Mouse (Mus musculus): ENCODE results near the gene C87499. TPM values are rescaled to one million over a fixed set of nuclear protein-coding genes. Genes with fewer than 3 reads are reported as not detected.

Gene C87499
- not detected for polyA plus RNA-seq (2012; fragmentation: generic; extraction: Trizol)

DNA sequence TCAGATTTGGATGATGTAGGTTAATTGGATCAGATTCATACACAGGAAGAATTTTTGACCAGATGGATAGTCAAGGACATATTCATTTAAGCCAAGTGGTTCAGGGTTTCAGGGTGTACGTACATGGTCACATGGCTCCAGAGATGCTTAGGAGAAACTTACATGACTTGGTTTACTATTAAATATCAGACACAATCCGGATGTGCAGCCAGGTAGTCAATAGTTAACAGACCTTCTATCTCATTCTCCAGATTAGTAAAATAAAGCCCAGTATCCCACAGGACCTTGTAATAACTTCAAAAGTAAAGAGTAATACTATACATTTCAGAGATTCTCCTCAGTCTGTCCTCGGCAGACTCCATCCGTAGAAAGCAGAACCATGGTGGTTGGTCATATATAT, at the start of gene C87499:
C87499 (minus strand) TSS at position 101 of the 400 bp plus-strand sequence.

GRCm38 (mm10) chr4:88683812-88684211, 49.6 kb upstream of the C87499 start, which contains the start of gene Ifna2:
Gene Ifna2 (minus strand): TSS chr4:88683912.

DNA sequence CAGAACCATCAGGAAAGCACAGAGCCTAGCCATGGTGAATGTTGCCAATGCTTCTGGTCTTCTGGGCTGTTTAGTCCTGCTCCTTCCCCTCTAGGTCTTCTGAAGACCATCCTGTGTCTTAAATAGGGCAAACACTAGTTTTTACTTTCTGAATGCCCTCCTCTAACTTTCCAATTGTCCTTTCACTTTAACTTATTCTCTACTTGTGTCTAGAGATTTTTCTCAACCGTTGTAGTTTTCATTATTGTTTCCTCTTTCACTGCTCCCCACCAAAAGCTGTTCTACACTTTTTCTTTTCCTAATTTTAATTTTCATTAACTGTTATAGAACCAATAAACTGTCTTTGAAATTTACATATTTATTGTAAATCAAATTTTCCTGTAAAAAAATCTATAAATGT, 42.6 kb upstream of the C87499 start, which contains the start of gene Ifna16:
Ifna16 (minus strand) TSS at position 101 of the 400 bp plus-strand sequence.

GRCm38 (mm10) chr4:88644359-88644758, 10.1 kb upstream of the C87499 start, which contains the start of gene Ifna13:
Gene Ifna13 (minus strand): TSS chr4:88644459.

GRCm38 (mm10) chr4:88603276-88603675, 30.9 kb downstream of the C87499 start, which contains the start of gene Ifna12:
Gene Ifna12 (minus strand): TSS chr4:88603376.

GRCm38 (mm10) chr4:88592285-88592684, 41.9 kb downstream of the C87499 start, which contains the start of gene Ifna9:
Gene Ifna9 (minus strand): TSS chr4:88592385.

Other genes starting within 250 kb of the C87499 start
- 10 to 100 TPM in 1 of 2 experiments, 1 to 10 TPM in 1; 2.9 to 11.5 TPM for gene Hacd4, start 195.5 kb downstream of the C87499 start, polyA plus RNA-seq (2012; fragmentation: generic; extraction: Trizol)
- gene Ifnb1, start 111.6 kb downstream of the C87499 start, polyA plus RNA-seq (2012; fragmentation: generic; extraction: Trizol), result not detected
- not detected for gene Ifna15, start 76.2 kb downstream of the C87499 start, polyA plus RNA-seq (2012; fragmentation: generic; extraction: Trizol)
- gene Ifna14, start 62.6 kb downstream of the C87499 start, polyA plus RNA-seq (2012; fragmentation: generic; extraction: Trizol), result not detected
- gene Ifna9, start 42.0 kb downstream of the C87499 start, polyA plus RNA-seq (2012; fragmentation: generic; extraction: Trizol), result not detected
- not detected for gene Ifna12, start 31.0 kb downstream of the C87499 start, polyA plus RNA-seq (2012; fragmentation: generic; extraction: Trizol)
- not detected for gene Ifna13, start 10.0 kb upstream of the C87499 start, polyA plus RNA-seq (2012; fragmentation: generic; extraction: Trizol)
- gene Ifna16, start 42.5 kb upstream of the C87499 start, polyA plus RNA-seq (2012; fragmentation: generic; extraction: Trizol), result not detected
- not detected for gene Ifna2, start 49.5 kb upstream of the C87499 start, polyA plus RNA-seq (2012; fragmentation: generic; extraction: Trizol)
- under 1 TPM in 1 of 2 experiments, not detected in 1; 0.05 TPM for gene Ifnab, start 56.9 kb upstream of the C87499 start, polyA plus RNA-seq (2012; fragmentation: generic; extraction: Trizol)
- 1 to 10 TPM in 1 of 2 experiments, under 1 TPM in 1; 0.08 to 1.1 TPM for gene Gm26566, start 87.4 kb upstream of the C87499 start, polyA plus RNA-seq (2012; fragmentation: generic; extraction: Trizol)
- gene Klhl9, start 88.1 kb upstream of the C87499 start, polyA plus RNA-seq (2012; fragmentation: generic; extraction: Trizol), result 10 to 100 TPM in 1 of 2 experiments, 1 to 10 TPM in 1; 1.1 to 12.5 TPM
- not detected for gene Gm13271, start 120.5 kb upstream of the C87499 start, polyA plus RNA-seq (2012; fragmentation: generic; extraction: Trizol)
- not detected for gene Gm13283, start 125.7 kb upstream of the C87499 start, polyA plus RNA-seq (2012; fragmentation: generic; extraction: Trizol)
- gene Gm13290, start 139.4 kb upstream of the C87499 start, polyA plus RNA-seq (2012; fragmentation: generic; extraction: Trizol), result 1 to 10 TPM; 1.2 to 3.1 TPM
- not detected for gene Gm13289, start 142.5 kb upstream of the C87499 start, polyA plus RNA-seq (2012; fragmentation: generic; extraction: Trizol)
- under 1 TPM; 0.21 to 0.38 TPM for gene Gm13272, start 145.4 kb upstream of the C87499 start, polyA plus RNA-seq (2012; fragmentation: generic; extraction: Trizol)
- gene Ifnz, start 147.7 kb upstream of the C87499 start, polyA plus RNA-seq (2012; fragmentation: generic; extraction: Trizol), result not detected
- gene Gm13276, start 151.3 kb upstream of the C87499 start, polyA plus RNA-seq (2012; fragmentation: generic; extraction: Trizol), result 1 to 10 TPM in 1 of 2 experiments, under 1 TPM in 1; 0.42 to 1.7 TPM
- gene Gm13277, start 154.2 kb upstream of the C87499 start, polyA plus RNA-seq (2012; fragmentation: generic; extraction: Trizol), result not detected
- gene Gm13278, start 157.1 kb upstream of the C87499 start, polyA plus RNA-seq (2012; fragmentation: generic; extraction: Trizol), result not detected
- 1 to 10 TPM in 1 of 2 experiments, under 1 TPM in 1; 0.14 to 1.1 TPM for gene Gm13275, start 160.1 kb upstream of the C87499 start, polyA plus RNA-seq (2012; fragmentation: generic; extraction: Trizol)
- not detected for gene Gm13279, start 163.0 kb upstream of the C87499 start, polyA plus RNA-seq (2012; fragmentation: generic; extraction: Trizol)
- not detected for gene Gm13285, start 165.3 kb upstream of the C87499 start, polyA plus RNA-seq (2012; fragmentation: generic; extraction: Trizol)
- gene Gm13287, start 168.8 kb upstream of the C87499 start, polyA plus RNA-seq (2012; fragmentation: generic; extraction: Trizol), result 1 to 10 TPM in 1 of 2 experiments, under 1 TPM in 1; 0.14 to 1.1 TPM
- gene Gm13288, start 171.1 kb upstream of the C87499 start, polyA plus RNA-seq (2012; fragmentation: generic; extraction: Trizol), result under 1 TPM; 0.05 to 0.50 TPM
- not detected for gene Ifna7, start 181.8 kb upstream of the C87499 start, polyA plus RNA-seq (2012; fragmentation: generic; extraction: Trizol)
- gene Ifna11, start 185.5 kb upstream of the C87499 start, polyA plus RNA-seq (2012; fragmentation: generic; extraction: Trizol), result not detected
- gene Ifna6, start 193.0 kb upstream of the C87499 start, polyA plus RNA-seq (2012; fragmentation: generic; extraction: Trizol), result not detected
- not detected for gene Ifna5, start 201.1 kb upstream of the C87499 start, polyA plus RNA-seq (2012; fragmentation: generic; extraction: Trizol)
- gene Ifna4, start 207.4 kb upstream of the C87499 start, polyA plus RNA-seq (2012; fragmentation: generic; extraction: Trizol), result not detected
- not detected for gene Ifna1, start 215.7 kb upstream of the C87499 start, polyA plus RNA-seq (2012; fragmentation: generic; extraction: Trizol)
- gene Ifne, start 245.8 kb upstream of the C87499 start, polyA plus RNA-seq (2012; fragmentation: generic; extraction: Trizol), result under 1 TPM in 1 of 2 experiments, not detected in 1; 0.08 TPM